Mouse (Mus musculus): ENCODE measurements around the gene Foxk1.

Gene Foxk1

GRCm38 (mm10) chr5:142417104-142417503, 15.8 kb downstream of the Foxk1 start:
- DNase-seq (ENCODE audit: low read depth, low spot score), result no peak

GRCm38 (mm10) chr5:142417876-142418275, 16.6 kb downstream of the Foxk1 start:
- DNase-seq (ENCODE audit: low read depth, low spot score), result no peak

DNA sequence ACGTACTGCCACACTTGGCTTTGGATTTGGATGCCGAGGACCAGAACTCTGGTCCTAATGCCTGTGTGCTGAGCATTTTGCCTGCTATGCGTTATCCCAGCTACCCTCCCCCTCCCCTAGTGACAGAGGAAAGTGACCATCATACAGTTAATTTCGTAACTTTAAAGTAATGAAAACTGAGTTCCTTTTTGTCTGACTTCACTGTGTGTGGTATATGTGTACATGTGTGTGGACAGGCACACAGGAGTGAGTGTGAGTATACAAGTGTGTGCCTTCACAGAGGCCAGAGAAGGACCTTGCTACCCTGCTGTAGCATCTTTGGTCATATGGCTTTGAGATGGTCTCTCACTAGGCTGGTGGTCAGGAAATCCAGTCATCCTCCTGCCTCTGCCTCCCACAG, 17.1 kb downstream of the Foxk1 start:
- DNase-seq (ENCODE audit: low read depth, low spot score), result no peak

GRCm38 (mm10) chr5:142420317-142420716, 19.0 kb downstream of the Foxk1 start:
- DNase-seq (ENCODE audit: low read depth, low spot score), result no peak

DNA sequence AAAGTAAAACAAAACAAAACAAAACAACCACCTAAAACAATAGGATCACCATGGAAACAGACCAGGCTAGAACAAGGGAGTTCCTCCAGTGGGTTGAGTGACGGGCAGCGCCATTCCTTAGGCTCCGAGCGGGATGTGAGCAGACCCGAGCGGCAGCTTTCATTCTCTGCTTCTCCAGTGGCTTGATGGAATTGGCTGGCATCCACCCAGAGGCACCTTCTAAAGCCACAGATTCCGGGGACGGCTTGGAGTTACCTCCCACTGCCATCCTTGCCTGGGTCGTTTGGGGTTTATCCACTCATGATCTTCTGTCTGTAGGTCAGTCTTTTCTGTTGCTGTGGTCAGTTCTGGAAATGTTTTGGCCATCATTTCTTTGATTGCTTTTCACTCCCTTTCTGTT, 19.6 kb downstream of the Foxk1 start:
- DNase-seq (ENCODE audit: low read depth, low spot score), result no peak

- no peak for DNase-seq (ENCODE audit: low read depth, low spot score)
Observed at GRCm38 (mm10) chr5:142421886-142422285, 20.6 kb downstream of the Foxk1 start.

- no peak for DNase-seq (ENCODE audit: low read depth, low spot score)
Observed at GRCm38 (mm10) chr5:142423141-142423540, 21.8 kb downstream of the Foxk1 start.

DNA sequence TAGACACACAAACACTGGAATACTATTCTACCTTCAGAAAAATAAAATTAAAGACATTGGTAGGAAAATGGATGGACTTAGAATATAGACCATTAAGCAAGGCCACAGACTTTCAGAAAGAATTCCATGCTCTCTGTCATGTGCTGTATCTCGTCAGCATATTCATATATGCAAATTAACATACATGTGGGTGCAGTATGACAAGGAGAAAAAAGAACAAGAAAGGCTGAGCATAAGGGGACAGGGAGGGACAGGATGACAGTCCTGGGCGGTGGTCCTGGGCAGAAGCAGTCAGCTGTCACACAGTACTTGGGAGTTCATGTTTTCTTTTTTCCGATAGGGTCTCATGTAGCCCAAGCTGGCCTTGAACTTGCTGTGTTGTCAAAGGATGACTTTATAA, 22.4 kb downstream of the Foxk1 start:
- no peak for DNase-seq (ENCODE audit: low read depth, low spot score)

DNA sequence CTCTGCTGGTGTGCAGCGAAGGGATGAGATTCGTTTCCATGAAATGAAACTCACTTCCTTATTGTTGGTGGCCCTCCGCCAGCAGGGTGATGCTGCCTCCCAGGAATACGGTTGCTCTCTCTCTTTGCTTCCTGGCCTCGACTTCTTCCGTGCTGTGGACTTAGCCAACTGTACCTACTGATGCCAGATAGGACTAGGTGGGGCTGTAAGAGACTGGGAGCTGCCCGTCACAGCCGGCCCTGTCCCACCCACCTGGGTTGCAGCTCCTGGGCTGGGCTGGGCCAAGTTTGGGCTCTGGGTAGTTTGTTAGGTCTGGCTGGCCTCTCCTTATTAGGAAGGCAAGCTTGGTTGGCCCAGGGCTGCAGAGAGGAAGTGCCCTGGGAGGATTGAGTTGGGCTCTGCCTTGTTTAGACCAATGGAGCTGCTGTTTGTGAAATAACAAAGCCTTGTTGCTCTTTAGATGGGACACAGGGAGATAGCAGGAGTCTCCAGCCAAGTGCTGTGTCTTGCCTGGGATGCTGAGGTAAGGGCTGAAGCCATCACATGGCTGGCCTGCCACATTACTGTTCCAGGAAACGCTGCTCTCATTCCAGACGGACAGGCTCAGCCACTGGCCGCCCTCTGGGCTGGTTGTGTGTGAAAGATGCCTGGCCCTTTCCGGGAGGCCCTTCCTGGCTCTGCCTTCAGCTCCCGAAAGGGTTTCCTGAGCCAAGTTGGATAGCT, 23.5 kb downstream of the Foxk1 start:
- DNase-seq (ENCODE audit: low read depth, low spot score), result peak; percentile 69

GRCm38 (mm10) chr5:142426476-142426875, 25.2 kb downstream of the Foxk1 start:
- DNase-seq (ENCODE audit: low read depth, low spot score), result peak; percentile 85

DNA sequence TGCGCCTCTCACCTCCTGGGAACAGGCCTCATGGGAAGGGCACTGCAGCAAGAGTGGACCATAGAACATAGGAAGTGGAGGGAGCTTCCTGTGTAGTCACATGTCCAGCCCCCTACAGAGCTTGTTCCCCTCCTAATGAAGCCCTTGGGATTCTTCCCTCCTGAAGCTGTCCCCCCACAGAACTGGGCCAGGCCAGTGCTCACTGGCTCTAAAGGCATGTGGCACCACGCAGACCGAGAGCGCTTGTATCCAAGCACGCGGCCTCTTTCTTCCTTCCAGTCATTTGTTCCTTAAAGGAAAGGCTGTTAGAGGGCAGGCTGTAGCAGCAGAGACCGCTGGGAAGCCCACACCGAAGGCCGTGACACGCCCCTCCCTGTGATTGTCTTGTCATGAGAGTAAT, 26.6 kb downstream of the Foxk1 start:
- no peak for DNase-seq (ENCODE audit: low read depth, low spot score)

DNA sequence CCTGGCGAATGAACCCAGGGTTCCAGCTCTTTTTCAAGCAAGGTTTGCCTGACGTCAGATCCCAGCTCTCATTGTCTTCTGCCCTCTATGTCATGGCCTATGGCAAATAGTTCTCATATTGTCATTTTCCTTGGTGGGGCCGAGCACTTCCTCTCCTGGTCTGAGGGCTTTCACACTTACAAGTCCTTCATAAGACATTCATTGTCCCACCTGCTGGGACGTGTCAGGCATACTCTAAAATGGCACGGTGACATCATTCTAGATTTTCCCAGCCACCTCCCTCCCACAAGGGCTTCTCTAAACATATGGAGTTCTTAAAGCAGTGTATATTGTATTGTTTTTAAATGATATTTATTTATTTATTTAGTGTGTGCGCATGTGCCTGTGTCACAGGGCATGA, 27.4 kb downstream of the Foxk1 start:
- no peak for DNase-seq (ENCODE audit: low read depth, low spot score)

DNA sequence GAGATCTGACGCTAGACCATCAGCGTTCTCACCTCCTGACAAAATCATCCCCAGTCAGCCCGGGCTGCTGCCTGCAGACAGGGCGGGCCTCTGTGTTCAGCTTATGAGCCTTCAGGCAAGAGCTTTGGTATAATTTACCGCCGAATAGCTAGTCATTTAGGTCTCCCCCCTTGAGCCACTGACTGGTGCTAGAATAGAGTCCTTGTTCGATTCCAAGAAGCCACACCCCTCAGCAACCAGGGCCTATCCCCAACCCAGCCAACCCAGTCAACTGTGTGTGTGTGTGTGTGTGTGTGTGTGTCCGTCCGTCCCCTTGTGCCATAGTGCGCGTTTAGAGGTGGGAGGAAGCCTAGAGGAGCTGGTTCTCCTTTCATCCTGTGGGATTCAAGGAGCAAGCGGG, 29.7 kb downstream of the Foxk1 start:
- no peak for DNase-seq (ENCODE audit: low read depth, low spot score)

DNA sequence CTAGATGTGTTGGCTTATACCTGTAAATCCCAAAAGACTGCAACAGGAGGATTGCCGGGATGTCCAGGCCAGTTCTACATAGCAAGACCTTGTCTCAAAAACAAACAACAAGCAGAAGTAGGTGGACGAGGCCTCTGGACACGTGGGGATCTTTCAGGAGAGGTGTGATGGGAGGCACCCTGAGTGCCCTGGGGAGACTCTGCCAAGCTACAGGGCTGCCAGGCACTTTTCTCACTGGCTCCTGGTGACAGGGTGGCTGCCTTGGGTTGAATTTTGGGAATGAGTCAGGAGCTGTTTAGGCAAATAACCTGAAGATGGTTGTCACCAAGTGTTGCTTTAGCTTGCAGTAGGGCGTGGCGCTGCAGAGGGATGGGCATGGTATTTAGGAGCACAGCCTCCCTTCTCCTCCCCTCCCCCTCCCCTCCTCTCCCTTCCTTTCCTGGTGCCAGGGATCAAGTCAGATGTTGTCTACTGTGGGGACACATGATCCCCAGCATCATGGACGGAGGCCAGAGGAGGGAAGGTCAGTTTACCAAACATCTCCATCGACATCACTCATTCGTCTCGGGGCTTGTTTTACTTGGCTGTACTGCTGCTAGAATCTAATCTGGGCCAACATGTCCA, 30.6 kb downstream of the Foxk1 start:
- DNase-seq (ENCODE audit: low read depth, low spot score), result peak; percentile 55

DNA sequence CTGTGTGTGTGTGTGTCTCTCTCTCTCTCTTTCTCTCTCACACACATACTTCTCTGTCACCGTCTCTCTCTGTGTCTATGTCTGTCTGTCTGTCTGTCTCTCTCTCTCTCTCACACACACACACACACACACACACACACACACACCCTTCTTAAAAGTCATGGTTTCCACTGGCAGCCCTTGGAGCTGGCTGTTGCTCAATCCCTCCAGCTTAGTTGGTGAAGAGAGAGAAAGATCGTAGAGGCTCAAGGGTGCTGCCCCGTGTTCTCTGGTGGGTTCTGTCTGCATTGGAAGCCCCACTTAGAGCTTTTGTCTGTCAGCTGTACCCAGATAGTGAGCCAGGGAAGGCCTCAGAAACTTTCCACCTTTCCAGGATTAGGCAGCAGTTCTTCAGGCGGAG, 31.4 kb downstream of the Foxk1 start:
- DNase-seq (ENCODE audit: low read depth, low spot score), result no peak

GRCm38 (mm10) chr5:142434052-142434451, 32.8 kb downstream of the Foxk1 start:
- no peak for DNase-seq (ENCODE audit: low read depth, low spot score)

DNA sequence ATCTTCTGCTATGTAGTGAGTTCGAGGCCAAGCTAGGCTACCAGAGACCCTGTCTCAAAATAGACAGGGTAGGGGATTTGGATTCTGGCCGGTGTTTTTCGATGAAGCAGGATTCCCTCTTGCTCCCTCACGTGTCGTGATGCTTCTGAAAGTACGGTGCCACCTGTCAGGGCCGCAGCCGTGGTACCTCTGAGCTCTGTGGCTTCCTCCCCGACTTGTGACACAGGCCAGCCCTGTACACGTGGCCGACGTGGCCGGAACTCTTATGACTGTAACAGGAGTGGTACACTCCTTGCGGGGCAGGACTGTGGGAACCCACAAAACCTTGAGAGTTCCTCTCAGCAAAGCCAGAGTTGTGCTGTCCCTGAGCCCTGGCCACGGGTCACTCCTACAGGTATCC, 34.4 kb downstream of the Foxk1 start:
- DNase-seq (ENCODE audit: low read depth, low spot score), result no peak

GRCm38 (mm10) chr5:142438380-142438938, 37.2 kb downstream of the Foxk1 start:
- DNase-seq (ENCODE audit: low read depth, low spot score), result peak; percentile 64

GRCm38 (mm10) chr5:142439911-142440432, 38.7 kb downstream of the Foxk1 start:
- peak; percentile 45 for DNase-seq (ENCODE audit: low read depth, low spot score)

- DNase-seq (ENCODE audit: low read depth, low spot score), result peak; percentile 100
Observed at GRCm38 (mm10) chr5:142440451-142441147, 39.3 kb downstream of the Foxk1 start.

DNA sequence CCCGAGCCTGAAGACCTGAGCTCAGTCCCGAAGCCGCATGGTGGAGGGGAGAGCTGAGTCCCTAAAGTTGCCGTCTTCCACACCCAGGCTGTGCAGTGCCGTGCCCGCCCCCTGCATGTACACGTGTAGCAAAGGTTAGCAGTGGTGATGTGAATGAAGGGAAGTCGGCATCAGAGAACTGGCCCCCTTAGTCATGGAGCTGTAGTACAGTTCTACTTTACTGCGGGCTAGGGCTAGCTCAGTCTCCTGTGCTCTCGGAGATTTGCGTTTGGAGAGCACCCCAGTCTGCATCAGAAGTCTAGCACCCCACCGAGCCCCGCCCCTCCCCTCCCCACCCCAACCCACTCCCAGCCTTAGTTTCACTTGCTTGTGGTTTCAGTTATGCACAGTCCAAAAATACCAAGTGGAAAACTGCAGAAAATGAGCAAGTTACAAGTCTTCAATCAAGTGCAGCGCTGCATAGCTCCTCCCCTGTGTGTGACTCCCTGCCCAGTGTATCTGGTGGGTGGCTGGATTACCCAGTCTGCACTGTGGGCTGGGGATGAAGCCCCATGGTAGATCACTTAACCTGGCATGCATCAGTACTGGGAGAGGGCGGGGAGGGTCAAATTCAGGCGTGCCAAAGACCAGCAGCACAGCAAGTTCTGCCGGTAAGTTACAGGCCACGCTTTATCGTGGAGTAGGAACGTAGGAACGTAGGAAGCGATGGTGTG, 40.2 kb downstream of the Foxk1 start:
- DNase-seq (ENCODE audit: low read depth, low spot score), result peak; percentile 61

- DNase-seq (ENCODE audit: low read depth, low spot score), result no peak
Observed at GRCm38 (mm10) chr5:142442045-142442440, 40.7 kb downstream of the Foxk1 start.
